Mouse (Mus musculus) kidney, adult 2 months (tissue): Measurements from ENCODE around the gene Sarm1. TPM values are rescaled to one million over a fixed set of nuclear protein-coding genes. Genes with fewer than 3 reads are reported as not detected.
"Not testable (repeated sequence)": the region's sequence is repeated elsewhere in the genome, so short reads cannot be mapped to it uniquely, and the experiment has no call there.

Experiments
- DNase-seq: peaks from one replicate; pipeline ENCODE4 v3.0.0; 2021
- H3K27ac ChIP-seq: fragments of 200-500 bp; 2 replicates; pipeline ENCODE4 v1.5.1; 2012; ENCODE audit warnings: low read depth, low read length, control low read depth, inconsistent platforms; ENCODE audit not compliant: insufficient read depth
- H3K27me3 ChIP-seq: fragments of 200-500 bp; replicated peaks from 2 replicates; pipeline ENCODE4 v1.6.1; 2012; ENCODE audit warnings: mild to moderate bottlenecking, moderate library complexity, low read length, inconsistent platforms; ENCODE audit not compliant: control insufficient read depth, insufficient read depth
- H3K36me3 ChIP-seq: fragments of 200-500 bp; 2 replicates; pipeline ENCODE4 v1.6.1; 2012; ENCODE audit warnings: mild to moderate bottlenecking, moderate library complexity, low read length, inconsistent platforms; ENCODE audit not compliant: control insufficient read depth, insufficient read depth
- H3K4me1 ChIP-seq: fragments of 200-500 bp; 2 replicates; pipeline ENCODE4 v1.6.1; 2011; ENCODE audit warnings: low read length; ENCODE audit not compliant: control insufficient read depth, insufficient read depth
- H3K4me3 ChIP-seq: fragments of 200-500 bp; 2 replicates; pipeline ENCODE4 v1.5.1; 2011; ENCODE audit warnings: mild to moderate bottlenecking, low read depth, low read length, control low read depth; ENCODE audit not compliant: insufficient read depth
- CTCF ChIP-seq: fragments of 200-500 bp; conservative IDR thresholded peaks from 2 replicates; pipeline ENCODE4 v1.5.1; 2011; ENCODE audit warnings: low read depth, mild to moderate bottlenecking, control low read depth, low read length, moderate library complexity, mixed read lengths; ENCODE audit not compliant: insufficient read depth, insufficient read length
- POLR2A ChIP-seq: fragments of 200-500 bp; IDR thresholded peaks from one replicate; pipeline ENCODE4 v1.6.1; 2011; ENCODE audit warnings: low read depth, low read length, control low read depth
- WGBS: fragments of 180-500 bp; shearing (Covaris S2); methylation state at CpG from one replicate; pipeline ENCODE4 v1.1.7; 2018; 5-methylcytosine and 5-hydroxymethylcytosine counted together
- polyA plus RNA-seq: library from polyadenylated mRNA; depleted of rRNA; stranded (reverse); fragments of >200 nt; gene quantifications from 2 replicates; pipeline ENCODE4 v1.2.3, GENCODE M21; 2012

The Sarm1 gene
- polyA plus RNA-seq, 1 experiment: 0.38 TPM

DNA sequence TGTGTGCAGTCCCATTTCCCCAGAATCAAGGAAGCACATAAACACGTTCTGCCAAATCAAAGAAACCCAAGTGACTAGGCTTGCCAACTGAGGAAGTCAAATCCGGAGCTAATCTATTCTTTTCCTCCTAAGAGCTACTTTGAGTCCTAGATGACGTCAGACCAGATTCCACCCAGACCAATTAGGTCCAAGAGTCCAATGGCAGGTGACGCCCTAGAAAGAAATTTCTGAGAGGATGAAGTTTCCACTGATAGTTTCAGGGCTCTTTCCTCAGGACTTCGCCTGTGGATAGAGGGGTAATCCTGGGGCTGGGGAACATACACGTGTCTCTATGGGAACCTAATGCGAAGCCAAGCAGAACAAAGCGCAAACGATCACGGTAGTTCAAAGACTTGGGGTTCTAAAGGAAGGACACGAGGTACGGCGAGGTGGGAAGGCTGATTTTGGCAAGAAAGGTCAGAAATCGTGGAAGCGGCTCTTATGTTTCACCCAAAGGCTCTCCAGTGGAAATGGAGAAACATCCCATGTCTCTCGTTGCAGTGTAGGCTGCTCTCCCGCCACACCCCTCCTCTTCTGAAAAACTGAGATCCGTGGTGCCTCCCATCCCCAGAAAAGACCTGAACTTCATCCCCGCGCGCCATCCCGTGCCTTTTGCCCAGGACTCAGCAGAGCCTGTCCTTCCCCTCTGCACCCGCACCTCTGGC, 38.0 kb upstream of the Sarm1 start:
- 0 out of 2 replicates have a peak, but pooled peaks cover under 1% of the 10 kb centered on the region for H3K36me3 ChIP-seq
- H3K27ac ChIP-seq: peak overlapping the region; percentile 89
- DNase-seq: peak; percentile 83
- TF ChIP-seq CTCF: no peak
- no peaks in the 10 kb centered on the region for H3K27me3 ChIP-seq
- peaks cover 11% of the 10 kb centered on the region; the same call in 1 of the 2 replicates for H3K4me1 ChIP-seq
- under 1% methylated on average over 23 of the region's 23 CpGs for WGBS
- peak overlapping the region; percentile 80 for H3K4me3 ChIP-seq

- TF ChIP-seq POLR2A (no peak), CTCF (no peak)
- DNase-seq: no peak
- 72% methylated on average over 4 of the region's 4 CpGs for WGBS
- no peak overlapping the region for H3K4me3 ChIP-seq
- no peaks in the 10 kb centered on the region for H3K36me3 ChIP-seq
- peaks cover 11% of the 10 kb centered on the region; the same call in 1 of the 2 replicates for H3K4me1 ChIP-seq
- H3K27ac ChIP-seq: no peak overlapping the region
- no peaks in the 10 kb centered on the region for H3K27me3 ChIP-seq
These were observed 37.0 kb upstream of the Sarm1 start for GRCm38 (mm10) chr11:78534516-78534915.

DNA sequence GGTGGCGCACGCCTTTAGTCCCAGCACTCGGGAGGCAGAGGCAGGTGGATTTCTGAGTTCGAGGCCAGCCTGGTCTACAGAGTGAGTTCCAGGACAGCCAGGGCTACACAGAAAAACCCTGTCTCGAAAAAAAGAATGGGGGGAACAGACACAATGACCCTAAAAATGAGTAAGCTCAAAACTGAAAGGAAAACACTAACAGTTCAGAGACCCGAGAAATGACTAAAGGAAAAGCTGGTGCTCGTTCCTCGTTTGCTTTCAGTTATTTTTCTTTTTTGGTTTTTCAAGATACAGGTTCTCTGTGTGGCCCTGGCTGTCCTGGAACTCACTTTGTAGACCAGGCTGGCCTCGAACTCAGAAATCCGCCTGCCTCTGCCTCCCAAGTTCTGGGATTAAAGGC, 34.0 kb upstream of the Sarm1 start:
- H3K27ac ChIP-seq: peak overlapping the region; percentile 29; the same call in 1 of the 2 replicates

GRCm38 (mm10) chr11:78531046-78531445, 33.5 kb upstream of the Sarm1 start:
- WGBS: 48% methylated on average over 6 of the region's 6 CpGs
- Histone ChIP-seq H3K4me3 (no peak overlapping the region), H3K36me3 (no peaks in the 10 kb centered on the region), H3K27me3 (no peaks in the 10 kb centered on the region), H3K4me1 (0 out of 2 replicates have a peak, but pooled peaks cover 4% of the 10 kb centered on the region), H3K27ac (peak overlapping the region; percentile 29)
- TF ChIP-seq POLR2A (no peak), CTCF (no peak)
- DNase-seq: peak; percentile 87

More for the DNA sequence above, 34.0 kb upstream of the Sarm1 start:
- not testable (repeated sequence) for H3K4me1 ChIP-seq, H3K36me3 ChIP-seq, H3K4me3 ChIP-seq, DNase-seq, H3K27me3 ChIP-seq
- 70% methylated on average over 10 of the region's 10 CpGs for WGBS

GRCm38 (mm10) chr11:78530001-78530400, 32.4 kb upstream of the Sarm1 start:
- DNase-seq: no peak
- 0 out of 2 replicates have a peak, but pooled peaks cover under 1% of the 10 kb centered on the region for H3K4me1 ChIP-seq
- H3K27me3 ChIP-seq: no peaks in the 10 kb centered on the region
- TF ChIP-seq POLR2A (no peak), CTCF (no peak)
- no peaks in the 10 kb centered on the region for H3K36me3 ChIP-seq
- H3K27ac ChIP-seq: no peak overlapping the region
- no peak overlapping the region for H3K4me3 ChIP-seq
- WGBS: 78% methylated on average over 12 of the region's 12 CpGs

GRCm38 (mm10) chr11:78528714-78529113, 31.2 kb upstream of the Sarm1 start:
- H3K36me3 ChIP-seq: no peaks in the 10 kb centered on the region; the same call in 1 of the 2 replicates
- DNase-seq: no peak
- H3K27ac ChIP-seq: no peak overlapping the region
- H3K4me3 ChIP-seq: no peak overlapping the region
- H3K4me1 ChIP-seq: no peaks in the 10 kb centered on the region
- 42% methylated on average over 9 of the region's 9 CpGs for WGBS
- TF ChIP-seq CTCF (no peak), POLR2A (no peak)
- H3K27me3 ChIP-seq: no peaks in the 10 kb centered on the region

DNA sequence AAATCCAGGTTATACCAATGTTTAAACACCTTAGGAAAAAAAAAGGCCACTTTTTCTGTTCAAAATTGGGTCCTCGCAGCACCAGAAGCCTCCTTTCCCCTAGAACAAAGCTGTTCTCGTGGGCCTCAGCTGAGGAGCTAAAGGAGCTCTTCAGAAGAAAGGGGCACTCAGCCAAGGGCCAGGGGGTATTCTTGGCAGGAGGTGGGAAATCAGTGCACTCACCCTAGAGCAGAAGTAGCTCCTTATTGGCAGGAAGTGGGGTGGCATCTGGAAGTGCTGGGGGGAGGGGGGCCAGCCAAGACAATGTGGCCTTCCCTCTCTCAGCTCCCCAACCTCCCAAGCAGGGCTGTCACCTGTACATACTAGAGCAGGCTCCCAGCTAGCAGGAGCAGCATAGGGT, 27.3 kb upstream of the Sarm1 start:
- Histone ChIP-seq H3K27ac (no peak overlapping the region), H3K4me1 (peaks cover 9% of the 10 kb centered on the region; the same call in 1 of the 2 replicates), H3K36me3 (peaks cover 6% of the 10 kb centered on the region), H3K4me3 (no peak overlapping the region), H3K27me3 (no peaks in the 10 kb centered on the region)
- TF ChIP-seq POLR2A (no peak), CTCF (no peak)
- WGBS: 77% methylated on average over 2 of the region's 2 CpGs
- DNase-seq: no peak
